Mouse (Mus musculus) C2C12 (cell line): ENCODE results near the gene Sgip1.

Experiments
- CTCF ChIP-seq: IDR thresholded peaks from one replicate; pipeline ENCODE4 v1.5.1; 2011; ENCODE audit not compliant: control insufficient read depth, insufficient read depth, insufficient read length
- MYOD1 ChIP-seq: IDR thresholded peaks from one replicate; pipeline ENCODE4 v1.6.1; 2011; ENCODE audit warnings: low read depth; ENCODE audit not compliant: control insufficient read depth, insufficient read length
- USF1 ChIP-seq: IDR thresholded peaks from one replicate; pipeline ENCODE4 v1.6.1; 2011; ENCODE audit warnings: low read depth, mild to moderate bottlenecking, control low read depth, moderate library complexity

GRCm38 (mm10) chr4:102918191-102918590, 177.1 kb downstream of the Sgip1 start:
- TF ChIP-seq MYOD1 = no peak
- no peak for TF ChIP-seq USF1
- TF ChIP-seq CTCF = no peak
